Mouse (Mus musculus): ENCODE results near the gene Zfp981. TPM values are rescaled to one million over a fixed set of nuclear protein-coding genes. Genes with fewer than 3 reads are reported as not detected.
A peak's percentile ranks its signal among the peaks of the same experiment; 100 is the strongest.
"Not testable (repeated sequence)": the region's sequence is repeated elsewhere in the genome, so short reads cannot be mapped to it uniquely, and the experiment has no call there.

The Zfp981 gene
- polyA plus RNA-seq, 1 experiment from 2014 or later, result 0.10 TPM

DNA sequence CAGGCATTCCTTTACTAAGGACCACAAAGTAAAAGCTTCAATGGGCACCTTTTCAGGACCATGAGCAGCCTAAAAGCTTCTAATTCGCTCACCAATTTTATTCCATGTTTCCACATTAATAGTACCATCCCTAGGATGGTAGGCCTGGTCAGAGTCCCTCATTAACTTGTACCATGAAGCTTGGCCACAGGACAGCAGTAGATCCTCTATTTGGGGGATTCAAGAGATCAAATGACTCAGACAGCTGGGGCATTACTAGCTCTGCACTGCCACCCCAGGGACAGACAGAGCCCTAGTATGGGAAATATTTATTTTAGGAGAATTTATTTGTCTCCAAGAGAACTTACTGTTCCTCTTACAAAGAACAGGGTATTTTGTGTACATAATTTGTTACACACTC lies 27.6 kb upstream of the Zfp981 start:
- not testable (repeated sequence) for H3K9ac ChIP-seq; H3K4me2 ChIP-seq; H3K27me3 ChIP-seq; ATAC-seq; H3K4me1 ChIP-seq; H3K27ac ChIP-seq; H3K4me3 ChIP-seq; H3K36me3 ChIP-seq (ENCODE audit: poor library complexity, severe bottlenecking)
- peaks cover 41% of the 10 kb centered on the region for H3K9me3 ChIP-seq (replicated peaks)
- WGBS, result no CpG with 5 or more reads among the region's 1 CpGs

DNA sequence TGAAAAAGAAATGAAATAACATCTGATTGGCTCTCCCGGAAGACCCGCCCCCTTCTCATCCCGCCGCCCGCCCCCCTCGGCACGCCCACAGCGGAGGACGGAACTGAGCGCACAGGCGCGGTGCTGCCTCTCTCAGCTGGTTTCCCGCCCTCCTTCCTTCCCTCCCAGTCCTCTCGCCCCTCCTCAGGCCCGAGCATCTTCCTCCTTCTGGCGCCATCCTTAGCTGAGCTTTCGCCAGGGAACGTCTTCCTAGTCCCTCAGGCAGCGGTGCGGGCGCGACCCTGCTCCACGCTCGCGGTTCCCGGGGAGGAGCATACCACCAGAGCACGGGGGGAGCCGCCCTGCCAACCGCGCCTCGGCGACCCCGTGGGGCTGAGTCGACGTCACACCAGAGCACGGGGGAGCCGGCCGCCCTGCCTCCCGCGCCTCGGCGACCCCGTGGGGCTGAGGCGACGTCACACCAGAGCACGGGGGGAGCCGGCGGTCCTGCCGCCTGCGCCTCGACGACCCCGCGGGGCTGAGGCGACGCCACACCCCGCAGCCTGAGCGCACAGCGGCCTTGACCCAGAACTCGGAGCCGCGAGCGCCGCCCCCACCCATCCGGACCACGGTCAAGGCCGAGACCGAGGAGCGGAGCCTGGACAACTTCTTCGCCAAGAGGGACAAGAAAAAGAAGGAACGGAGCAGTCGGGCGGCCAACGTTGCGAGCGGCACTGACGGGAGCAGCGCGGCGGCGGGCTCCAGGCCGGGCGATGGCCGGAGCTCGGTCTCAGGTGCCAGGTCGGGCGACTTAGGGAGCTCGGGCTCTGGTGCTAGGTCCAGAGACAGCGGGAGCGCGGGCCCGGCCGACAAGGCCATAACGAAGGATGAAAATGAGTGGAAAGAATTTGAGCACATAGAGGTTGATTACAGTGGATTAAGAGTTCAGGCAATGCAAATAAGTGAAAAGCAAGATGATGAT lies 26.8 kb upstream of the Zfp981 start:
- H3K9ac ChIP-seq; H3K27me3 ChIP-seq; H3K4me2 ChIP-seq; H3K27ac ChIP-seq; H3K4me3 ChIP-seq; H3K36me3 ChIP-seq (ENCODE audit: poor library complexity, severe bottlenecking); H3K4me1 ChIP-seq: not testable (repeated sequence)
- ATAC-seq, result peak; percentile 82
- 63% methylated on average over 74 of the region's 94 CpGs for WGBS
- peaks cover 38% of the 10 kb centered on the region for H3K9me3 ChIP-seq (replicated peaks)

DNA sequence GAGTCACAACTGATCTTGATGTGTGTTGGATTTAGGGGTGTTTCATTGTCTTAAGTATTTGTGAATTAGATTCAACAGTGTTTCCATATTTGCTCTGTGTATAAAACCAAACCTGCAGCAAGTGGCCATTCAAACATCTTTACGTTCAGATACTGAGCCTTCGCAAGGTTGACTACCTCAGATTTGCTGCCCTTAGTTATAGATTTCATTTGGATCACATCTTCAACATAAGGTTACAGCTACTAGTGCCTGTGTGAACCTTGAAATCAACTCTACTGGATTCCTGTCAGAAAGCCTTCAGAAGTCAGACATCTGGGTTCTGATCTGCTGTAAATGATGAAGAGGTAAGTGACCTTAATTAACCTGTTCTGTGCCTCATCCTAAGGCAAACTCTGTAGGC lies 25.6 kb upstream of the Zfp981 start:
- not testable (repeated sequence) for H3K9ac ChIP-seq; ATAC-seq; H3K4me1 ChIP-seq; H3K36me3 ChIP-seq (ENCODE audit: poor library complexity, severe bottlenecking); H3K4me3 ChIP-seq; H3K27me3 ChIP-seq; H3K27ac ChIP-seq; H3K4me2 ChIP-seq
- peaks cover 44% of the 10 kb centered on the region for H3K9me3 ChIP-seq (replicated peaks)
- 94% methylated on average over 2 of the region's 2 CpGs for WGBS

DNA sequence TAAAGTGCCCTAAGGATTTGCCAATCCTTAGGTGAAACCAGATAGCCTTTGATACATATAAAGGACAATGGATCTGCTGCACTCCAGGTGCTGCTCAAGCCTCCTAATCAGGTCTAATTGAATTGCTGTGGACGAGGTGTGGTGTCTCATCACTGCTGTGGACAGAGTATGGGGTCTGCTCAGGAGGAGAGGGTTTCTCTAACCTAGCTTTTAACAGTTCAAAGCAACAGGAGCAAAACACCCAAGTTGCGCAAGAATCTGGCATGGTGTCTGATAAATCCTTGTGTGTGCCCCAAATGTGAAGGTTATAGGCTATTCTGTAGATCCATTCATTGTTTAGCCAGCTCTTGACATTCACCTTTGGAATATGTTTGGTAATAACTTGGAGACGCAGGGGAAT lies 24.9 kb upstream of the Zfp981 start:
- H3K4me1 ChIP-seq; H3K27ac ChIP-seq; H3K4me2 ChIP-seq; H3K27me3 ChIP-seq; H3K9ac ChIP-seq; H3K36me3 ChIP-seq (ENCODE audit: poor library complexity, severe bottlenecking); ATAC-seq; H3K4me3 ChIP-seq: not testable (repeated sequence)
- peaks cover 48% of the 10 kb centered on the region for H3K9me3 ChIP-seq (replicated peaks)
- 79% methylated on average over 3 of the region's 3 CpGs for WGBS

DNA sequence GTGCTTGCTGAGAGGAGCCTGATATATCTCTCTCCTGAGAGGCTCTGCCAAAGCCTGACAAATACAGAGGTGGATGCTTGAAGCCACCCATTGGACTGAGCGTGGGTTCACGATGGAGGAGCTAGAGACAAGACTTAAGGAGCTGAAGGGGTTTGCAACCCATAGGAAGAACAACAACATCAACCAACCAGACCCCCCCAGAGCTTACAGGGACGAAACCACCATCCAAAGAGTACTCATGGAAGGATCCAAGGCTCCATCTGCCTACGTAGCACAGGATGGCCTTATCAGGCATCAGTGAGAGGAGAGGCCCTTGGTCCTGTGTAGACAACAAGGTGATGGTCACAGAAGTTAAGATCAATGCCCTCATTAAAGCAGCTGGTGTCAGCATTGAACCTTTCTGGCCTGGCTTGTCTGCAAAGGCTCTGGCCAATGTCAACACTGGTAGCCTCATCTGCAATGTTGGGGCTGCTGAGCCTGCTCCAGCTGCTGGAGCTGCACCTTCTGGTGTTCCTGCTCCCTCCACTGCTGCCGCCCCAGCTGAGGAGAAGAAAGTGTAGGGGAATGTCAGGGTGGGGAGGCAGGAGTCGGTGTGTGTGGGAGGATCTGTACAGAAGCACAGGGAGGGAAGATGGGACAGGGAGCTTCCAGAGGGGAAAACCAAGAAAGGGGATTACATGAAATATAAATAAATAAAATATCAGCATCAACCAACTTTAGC lies 21.3 kb upstream of the Zfp981 start:
- H3K4me1 ChIP-seq; H3K4me3 ChIP-seq; H3K36me3 ChIP-seq (ENCODE audit: poor library complexity, severe bottlenecking); H3K4me2 ChIP-seq; H3K27ac ChIP-seq; H3K9ac ChIP-seq; H3K27me3 ChIP-seq: not testable (repeated sequence)
- WGBS, result 71% methylated on average over 6 of the region's 6 CpGs
- ATAC-seq, result 0 out of 2 replicates have a peak, but pooled peaks have one; percentile 39
- H3K9me3 ChIP-seq (replicated peaks), result peaks cover 76% of the 10 kb centered on the region

DNA sequence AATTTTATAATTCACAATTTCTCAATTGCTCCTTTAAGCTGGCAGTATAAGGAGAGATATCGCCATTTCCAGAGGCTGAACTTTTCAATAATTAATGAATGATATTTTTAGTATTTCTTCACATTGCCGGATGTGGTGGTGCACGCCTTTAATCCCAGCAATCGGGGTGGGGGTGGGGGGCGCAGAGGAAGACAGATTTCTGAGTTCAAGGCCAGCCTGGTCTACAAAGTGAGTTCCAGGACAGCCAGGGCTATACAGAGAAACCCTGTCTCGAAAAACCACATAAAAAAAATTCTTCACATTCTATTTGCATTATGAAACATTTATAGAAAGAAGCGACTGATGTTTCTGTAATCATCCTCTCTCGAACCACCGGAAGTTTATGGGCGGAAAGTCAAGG lies 19.3 kb upstream of the Zfp981 start:
- 88% methylated on average over 10 of the region's 10 CpGs for WGBS
- ATAC-seq; H3K9ac ChIP-seq; H3K4me3 ChIP-seq; H3K27ac ChIP-seq; H3K4me2 ChIP-seq; H3K36me3 ChIP-seq (ENCODE audit: poor library complexity, severe bottlenecking); H3K4me1 ChIP-seq; H3K27me3 ChIP-seq: not testable (repeated sequence)
- peaks cover 69% of the 10 kb centered on the region for H3K9me3 ChIP-seq (replicated peaks)

DNA sequence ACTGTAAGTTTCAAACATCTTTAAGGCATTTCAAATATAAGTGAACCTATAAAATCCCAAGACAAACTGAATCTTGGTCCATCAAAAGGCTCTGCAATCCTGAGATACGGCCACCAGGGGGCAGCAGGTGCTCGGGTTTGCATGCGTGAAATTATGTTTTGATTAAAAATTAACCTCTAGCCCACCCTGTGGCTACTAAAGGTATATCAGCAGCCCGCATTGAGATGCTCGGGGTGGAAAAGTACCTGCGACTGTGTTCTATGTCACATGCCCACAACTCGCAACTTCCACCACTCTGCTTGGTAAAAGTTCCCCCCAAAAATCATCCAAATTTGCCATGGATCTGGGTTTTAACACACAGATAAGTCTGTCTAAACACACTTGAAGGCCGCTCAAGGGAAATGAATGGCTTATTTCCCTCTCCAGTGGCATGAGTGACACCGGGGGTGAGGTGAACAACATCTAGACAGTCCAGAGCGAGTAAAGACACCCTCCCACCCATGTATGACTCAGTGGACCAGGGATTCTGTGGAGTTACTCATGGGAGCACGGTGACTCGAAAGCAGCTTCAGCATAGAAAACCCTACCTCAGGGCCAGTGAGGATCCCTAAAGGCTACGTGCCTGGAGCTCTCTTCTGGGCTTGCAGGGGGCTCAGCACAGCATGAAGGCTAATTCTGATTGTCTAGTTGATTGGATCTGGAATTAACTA lies 18.1 kb upstream of the Zfp981 start:
- peaks cover 66% of the 10 kb centered on the region for H3K9me3 ChIP-seq (replicated peaks)
- H3K4me3 ChIP-seq; H3K4me1 ChIP-seq; H3K27me3 ChIP-seq; H3K9ac ChIP-seq; H3K36me3 ChIP-seq (ENCODE audit: poor library complexity, severe bottlenecking); H3K27ac ChIP-seq; H3K4me2 ChIP-seq: not testable (repeated sequence)
- peak; percentile 69 for ATAC-seq
- WGBS, result 74% methylated on average over 13 of the region's 13 CpGs

DNA sequence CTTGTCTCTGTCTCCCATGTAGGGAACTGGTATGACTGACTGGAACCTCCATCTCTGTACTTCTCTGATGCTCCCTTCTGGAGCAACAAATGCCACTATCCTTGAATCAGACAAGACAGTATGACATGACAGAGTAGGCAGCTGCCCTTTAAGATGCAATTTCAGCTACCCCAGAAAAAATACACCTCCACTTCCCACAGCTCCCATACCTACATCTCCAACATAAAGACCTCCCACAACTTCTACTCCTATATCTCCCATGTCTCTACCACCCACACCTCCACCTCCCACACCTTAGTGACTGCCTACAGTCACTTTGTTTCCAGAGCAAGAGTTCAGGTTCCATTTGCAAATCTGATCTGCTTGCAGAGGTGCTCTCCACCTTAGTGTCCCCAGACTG lies 17.2 kb upstream of the Zfp981 start:
- not testable (repeated sequence) for H3K9ac ChIP-seq; H3K4me1 ChIP-seq; H3K4me2 ChIP-seq; H3K27ac ChIP-seq; H3K27me3 ChIP-seq; ATAC-seq; H3K4me3 ChIP-seq; H3K36me3 ChIP-seq (ENCODE audit: poor library complexity, severe bottlenecking)
- H3K9me3 ChIP-seq (replicated peaks), result peaks cover 65% of the 10 kb centered on the region

DNA sequence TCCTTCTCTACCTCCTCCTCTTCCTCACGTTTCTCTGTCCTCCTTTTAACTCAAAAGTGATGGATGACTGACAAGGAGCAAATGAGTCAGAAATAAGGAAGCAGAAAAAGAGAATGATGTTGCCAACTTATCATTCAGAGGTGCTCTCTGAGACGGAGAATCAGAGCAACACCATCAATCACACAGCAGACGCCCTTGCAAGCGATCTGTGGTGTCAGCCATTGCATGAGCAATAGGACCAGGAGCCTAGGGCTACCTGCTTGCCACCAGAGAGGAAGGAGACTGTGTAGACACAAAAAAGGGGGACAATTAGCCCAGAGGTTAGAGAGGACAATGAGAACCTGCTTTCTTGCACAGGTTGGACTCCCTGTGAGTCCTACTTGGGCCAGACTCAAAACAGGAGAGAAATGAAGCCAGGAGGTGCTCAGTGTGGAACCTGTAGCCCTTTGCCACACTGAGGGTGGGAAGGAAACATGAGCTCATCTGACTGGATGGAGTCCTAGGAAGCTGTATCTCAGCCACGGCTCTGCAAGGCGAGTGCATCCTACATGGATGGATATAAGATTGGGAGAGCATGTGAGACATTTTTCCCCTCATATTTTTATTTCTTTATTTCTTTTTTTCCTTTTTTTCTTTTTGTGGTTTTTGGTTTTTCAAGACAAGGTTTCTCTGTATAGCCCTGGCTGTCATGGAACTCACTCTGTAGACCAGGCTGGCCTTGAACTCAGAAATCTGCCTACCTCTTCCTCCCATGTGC lies 16.5 kb upstream of the Zfp981 start:
- 74% methylated on average over 6 of the region's 6 CpGs for WGBS

DNA sequence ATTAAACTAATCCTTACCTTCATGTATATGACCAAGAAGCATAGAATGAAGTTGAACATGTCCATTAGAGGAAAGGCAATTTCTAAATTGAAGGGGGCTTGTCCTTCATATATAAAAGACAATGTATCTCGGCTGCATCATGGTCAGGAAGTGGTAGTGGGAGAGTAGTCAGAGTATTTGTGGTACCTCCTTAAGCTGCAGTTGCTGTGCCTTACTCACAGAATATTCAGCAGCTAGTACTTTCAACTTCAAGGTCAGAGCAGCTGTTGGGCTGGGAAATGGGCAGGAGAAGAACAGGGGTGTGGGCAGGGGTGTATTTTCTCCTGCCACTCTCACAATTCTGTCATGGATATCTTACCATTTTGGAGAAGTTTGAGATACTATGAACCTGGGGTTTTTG lies 15.1 kb upstream of the Zfp981 start:
- ATAC-seq; H3K27me3 ChIP-seq; H3K4me2 ChIP-seq; H3K27ac ChIP-seq; H3K36me3 ChIP-seq (ENCODE audit: poor library complexity, severe bottlenecking); H3K4me3 ChIP-seq; H3K9ac ChIP-seq; H3K4me1 ChIP-seq: not testable (repeated sequence)
- peaks cover 63% of the 10 kb centered on the region for H3K9me3 ChIP-seq (replicated peaks)
- WGBS, result 79% methylated on average over 1 of the region's 1 CpGs

More for the DNA sequence above, 16.5 kb upstream of the Zfp981 start:
- H3K4me3 ChIP-seq; H3K4me2 ChIP-seq; H3K4me1 ChIP-seq; H3K9ac ChIP-seq; H3K36me3 ChIP-seq (ENCODE audit: poor library complexity, severe bottlenecking); H3K27ac ChIP-seq; H3K27me3 ChIP-seq; ATAC-seq: not testable (repeated sequence)
- H3K9me3 ChIP-seq (replicated peaks), result peaks cover 63% of the 10 kb centered on the region

DNA sequence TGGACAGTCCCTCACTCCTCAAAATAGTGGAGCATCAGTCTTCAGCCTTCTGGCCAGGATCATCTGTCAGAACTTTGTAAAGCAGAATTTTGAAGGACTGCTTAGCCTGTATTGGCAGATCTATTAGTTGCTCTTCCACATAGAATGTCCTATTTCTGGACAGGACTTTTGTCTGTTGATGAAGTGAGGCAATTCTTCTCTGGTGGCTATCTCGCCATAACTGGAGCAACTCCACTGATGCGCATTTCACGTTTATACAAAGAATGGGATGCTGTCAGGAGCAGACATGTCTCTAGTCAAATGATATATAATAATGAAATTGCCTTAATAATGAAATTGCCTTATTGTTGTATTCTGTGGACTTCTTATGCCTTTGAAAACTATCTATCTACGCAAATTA lies 12.6 kb upstream of the Zfp981 start:
- 75% methylated on average over 4 of the region's 4 CpGs for WGBS

More for the DNA sequence above, 12.6 kb upstream of the Zfp981 start:
- not testable (repeated sequence) for H3K27me3 ChIP-seq; H3K4me2 ChIP-seq; H3K4me3 ChIP-seq; H3K36me3 ChIP-seq (ENCODE audit: poor library complexity, severe bottlenecking); H3K4me1 ChIP-seq; H3K27ac ChIP-seq; H3K9ac ChIP-seq; ATAC-seq
- peaks cover 61% of the 10 kb centered on the region for H3K9me3 ChIP-seq (replicated peaks)
